Mouse (Mus musculus) hindbrain, postnatal 0 days (tissue): Measurements from ENCODE around the gene Ncapg. TPM values are rescaled to one million over a fixed set of nuclear protein-coding genes. Genes with fewer than 3 reads are reported as not detected.

Source experiments
- ATAC-seq: fragments of 200-750 bp; cut with Nextera tagmentation; 2 replicates; pipeline ENCODE4 v1.8.0; 2017; ENCODE audit warnings: mild to moderate bottlenecking, moderate TSS enrichment, moderate library complexity
- DNase-seq: peaks from one replicate; pipeline ENCODE4 v3.0.0-alpha.2; 2015; ENCODE audit warnings: low spot score
- H3K27ac ChIP-seq: fragments of 300-500 bp; sonication (generic); 2 replicates; pipeline ENCODE4 v1.5.1; 2014; ENCODE audit warnings: mild to moderate bottlenecking
- H3K27me3 ChIP-seq: fragments of 300-500 bp; sonication (generic); 2 replicates; pipeline ENCODE4 v1.6.1; 2014; ENCODE audit warnings: low read length, mixed read lengths; ENCODE audit not compliant: insufficient read depth
- H3K36me3 ChIP-seq: fragments of 300-500 bp; sonication (generic); 2 replicates; pipeline ENCODE4 v1.6.1; 2014; ENCODE audit warnings: low read length, mixed read lengths; ENCODE audit not compliant: insufficient read depth
- H3K4me1 ChIP-seq: fragments of 300-500 bp; sonication (generic); 2 replicates; pipeline ENCODE4 v1.6.1; 2014; ENCODE audit warnings: antibody characterized with exemption, low read length, mixed read lengths; ENCODE audit not compliant: insufficient read depth
- H3K4me2 ChIP-seq: fragments of 300-500 bp; sonication (generic); 2 replicates; pipeline ENCODE4 v1.6.1; 2014; ENCODE audit warnings: low read depth, mild to moderate bottlenecking, low read length, moderate library complexity, mixed read lengths
- H3K4me3 ChIP-seq: fragments of 300-500 bp; sonication (generic); 2 replicates; pipeline ENCODE4 v1.5.1; 2014; ENCODE audit warnings: low read length
- H3K9ac ChIP-seq: fragments of 300-500 bp; sonication (generic); replicated peaks from 2 replicates; pipeline ENCODE4 v1.6.1; 2014; ENCODE audit warnings: mild to moderate bottlenecking, low read length, moderate library complexity, mixed read lengths
- H3K9me3 ChIP-seq: fragments of 300-500 bp; sonication (generic); 2 replicates; pipeline ENCODE4 v1.6.1; 2016; ENCODE audit warnings: low read length, mixed read lengths
- CTCF ChIP-seq: IDR thresholded peaks from 2 replicates; pipeline ENCODE4 v1.5.1; 2016; ENCODE audit warnings: antibody characterized with exemption, control low read depth, low read depth
- WGBS: fragments of 180-500 bp; shearing (Covaris S2); extraction: QIAGEN DNeasy Blood & Tissue Kit; methylation state at CpG from one replicate; pipeline ENCODE4 v1.1.7; 2014; 5-methylcytosine and 5-hydroxymethylcytosine counted together
- polyA plus RNA-seq: library from polyadenylated mRNA; unstranded; fragments of >200 nt; fragmentation: Nextera tagmentation; extraction: Ambion mirVana; gene quantifications from 2 replicates; pipeline ENCODE4 v1.2.1, GENCODE M21; 2015
- total RNA-seq: library from RNA; depleted of rRNA; stranded (reverse); fragments of >200 nt; gene quantifications from 2 replicates; pipeline ENCODE4 v1.2.3, GENCODE M21; 2014

The Ncapg gene
- total and polyA plus RNA-seq, 2 experiments from 2014 or later = 6.4 to 6.5 TPM

DNA sequence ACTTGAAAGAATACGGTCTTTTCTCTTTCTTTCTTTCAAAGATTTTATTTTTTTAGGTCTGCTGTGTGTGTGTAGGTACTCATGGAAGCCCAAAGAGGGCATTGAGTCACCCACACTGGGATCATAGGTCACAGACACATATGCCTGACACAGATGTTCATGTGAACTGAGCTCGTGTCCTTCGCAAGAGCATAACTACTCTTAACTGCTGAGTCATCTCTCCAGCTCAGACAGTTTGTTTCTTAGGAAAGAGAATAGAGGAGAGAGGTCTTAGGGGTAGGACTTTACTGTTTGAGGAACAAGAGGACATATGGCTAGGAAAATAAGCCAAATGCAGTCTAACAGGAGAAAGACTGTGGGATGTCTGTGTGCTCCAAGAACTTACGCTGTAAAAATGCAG is 19.4 kb downstream of the Ncapg start:
- no peaks in the 10 kb centered on the region for H3K36me3 ChIP-seq
- no peak overlapping the region for H3K9ac ChIP-seq
- no peak for DNase-seq
- no peaks in the 10 kb centered on the region for H3K9me3 ChIP-seq
- H3K27ac ChIP-seq = no peak overlapping the region
- no peaks in the 10 kb centered on the region for H3K27me3 ChIP-seq
- 84% methylated on average over 4 of the region's 4 CpGs for WGBS
- no peak overlapping the region for H3K4me3 ChIP-seq
- TF ChIP-seq CTCF = no peak
- no peaks in the 10 kb centered on the region for H3K4me1 ChIP-seq
- H3K4me2 ChIP-seq = no peak overlapping the region
- no peak for ATAC-seq

DNA sequence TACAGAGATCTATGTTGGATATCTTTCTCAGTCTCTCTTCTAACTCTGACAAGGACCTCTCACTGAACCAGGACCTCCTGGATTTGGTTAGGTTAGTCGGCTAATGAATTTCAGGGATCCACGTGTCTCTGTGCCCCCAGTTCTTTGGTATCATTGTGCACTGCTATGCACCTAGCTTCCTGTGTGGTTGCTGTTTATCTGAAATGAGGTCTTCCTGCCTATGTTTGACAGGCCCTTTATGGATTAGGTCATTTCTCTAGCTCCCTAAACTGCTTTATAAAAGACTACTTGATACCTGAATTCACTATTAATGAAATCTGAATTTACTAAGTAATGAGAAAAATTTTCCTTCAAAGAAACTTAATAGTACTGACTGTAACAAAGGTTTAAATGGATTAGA is 21.1 kb downstream of the Ncapg start:
- H3K4me1 ChIP-seq = no peaks in the 10 kb centered on the region
- WGBS = 88% methylated on average over 2 of the region's 2 CpGs
- H3K4me2 ChIP-seq = no peak overlapping the region
- H3K27ac ChIP-seq = no peak overlapping the region
- DNase-seq (no peak), ATAC-seq (no peak)
- no peak overlapping the region for H3K4me3 ChIP-seq
- H3K36me3 ChIP-seq = no peaks in the 10 kb centered on the region
- H3K9me3 ChIP-seq = no peaks in the 10 kb centered on the region
- H3K27me3 ChIP-seq = no peaks in the 10 kb centered on the region
- no peak overlapping the region for H3K9ac ChIP-seq
- no peak for TF ChIP-seq CTCF

DNA sequence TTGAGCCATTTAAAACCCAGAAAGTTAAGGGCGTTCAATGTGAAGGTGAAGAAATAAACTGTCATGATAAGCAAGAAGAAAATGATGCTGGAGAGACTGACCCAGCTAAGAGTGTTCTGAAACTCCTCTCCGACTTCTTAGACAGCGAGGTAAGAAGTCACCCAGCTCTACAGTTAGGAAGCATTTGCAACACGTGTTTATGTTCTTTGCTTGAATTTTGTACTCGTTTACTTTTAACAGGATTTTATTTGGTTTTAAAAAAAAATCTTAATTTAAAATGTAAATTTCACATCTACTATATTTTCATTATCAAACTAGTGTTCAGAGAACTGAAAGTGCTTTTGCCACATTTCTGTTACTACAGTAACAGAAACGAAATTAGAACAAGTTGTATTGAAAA is 22.0 kb downstream of the Ncapg start:
- Histone ChIP-seq H3K9ac (no peak overlapping the region), H3K9me3 (no peaks in the 10 kb centered on the region), H3K27ac (no peak overlapping the region), H3K4me2 (no peak overlapping the region), H3K4me3 (no peak overlapping the region), H3K36me3 (no peaks in the 10 kb centered on the region), H3K4me1 (no peaks in the 10 kb centered on the region), H3K27me3 (no peaks in the 10 kb centered on the region)
- DNase-seq = no peak
- no peak for ATAC-seq
- TF ChIP-seq CTCF = no peak
- 93% methylated on average over 6 of the region's 6 CpGs for WGBS

DNA sequence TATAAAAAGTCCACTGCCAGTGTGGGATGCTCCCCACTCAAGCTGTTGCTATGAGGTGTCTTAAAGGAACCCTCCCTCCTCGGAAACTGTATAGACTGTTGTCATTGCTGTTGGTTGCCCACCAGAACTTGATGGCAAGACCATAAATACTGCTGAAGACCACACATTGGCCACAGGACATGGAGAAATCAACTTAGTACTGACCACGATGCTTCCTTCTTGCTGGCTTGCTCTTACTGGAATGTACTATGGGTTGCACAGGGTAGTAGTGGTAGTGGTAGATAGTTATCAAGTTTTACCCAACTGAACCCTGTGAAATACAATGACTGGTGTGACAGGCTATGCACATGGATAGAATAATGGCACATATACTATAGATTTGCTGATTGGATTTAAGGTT is 37.1 kb downstream of the Ncapg start:
- no peak overlapping the region for H3K4me2 ChIP-seq
- no peaks in the 10 kb centered on the region for H3K36me3 ChIP-seq
- WGBS = 95% methylated on average over 2 of the region's 2 CpGs
- DNase-seq = no peak
- no peak for TF ChIP-seq CTCF
- H3K9me3 ChIP-seq = no peaks in the 10 kb centered on the region
- no peak for ATAC-seq
- no peak overlapping the region for H3K4me3 ChIP-seq
- H3K27ac ChIP-seq = no peak overlapping the region
- no peaks in the 10 kb centered on the region for H3K4me1 ChIP-seq
- H3K9ac ChIP-seq = no peak overlapping the region
- H3K27me3 ChIP-seq = no peaks in the 10 kb centered on the region

DNA sequence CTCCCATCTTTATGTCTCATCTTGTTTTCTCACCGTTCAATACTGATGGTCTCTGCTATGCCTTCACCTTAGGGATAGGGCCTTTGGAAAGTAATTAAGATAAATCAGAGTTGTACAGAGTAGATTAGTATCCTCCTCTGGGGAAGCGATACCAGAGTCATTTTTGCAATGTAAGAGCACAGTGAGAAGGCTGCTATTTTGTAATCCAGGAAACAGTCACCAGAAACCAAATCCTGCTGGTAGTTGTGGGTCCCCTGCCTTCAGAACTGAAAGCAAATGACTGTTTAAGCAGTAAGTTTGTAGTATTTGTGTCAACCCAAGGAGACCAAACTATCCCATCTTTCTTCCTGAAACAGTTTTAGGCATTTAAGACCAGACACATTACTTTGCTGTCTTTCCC is 39.9 kb downstream of the Ncapg start:
- WGBS = 86% methylated on average over 2 of the region's 2 CpGs
- ATAC-seq = no peak
- no peak for TF ChIP-seq CTCF

DNA sequence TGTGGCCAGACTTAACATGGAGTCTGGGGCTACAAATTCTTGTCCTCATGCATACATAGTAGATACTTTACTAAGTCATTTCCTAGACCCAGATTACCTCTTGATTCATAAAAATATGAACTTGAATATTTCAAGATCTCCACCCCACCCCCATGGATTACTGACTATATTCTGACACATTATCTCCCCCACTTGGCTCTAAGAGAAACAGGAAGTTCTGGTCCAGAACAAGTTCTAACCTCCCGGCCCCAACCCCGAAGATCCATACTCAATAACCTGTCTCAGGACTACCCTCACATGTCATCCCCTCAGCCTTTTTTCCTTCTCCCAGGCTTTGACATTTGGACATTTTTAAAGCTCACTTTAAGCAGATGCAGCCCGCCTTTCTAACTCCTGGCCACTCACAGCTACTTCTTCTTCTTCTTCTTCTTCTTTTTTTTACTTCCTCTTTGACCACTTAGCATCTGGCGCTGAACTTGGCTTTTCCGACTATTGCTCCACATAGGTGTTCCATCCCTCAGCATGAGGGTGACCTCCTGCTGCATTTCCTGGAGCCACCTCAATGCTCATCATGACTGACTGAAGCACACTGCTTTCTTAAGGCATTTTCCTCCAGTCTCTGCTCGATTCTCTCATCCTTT is 49.2 kb downstream of the Ncapg start:
- Histone ChIP-seq H3K4me2 (no peak overlapping the region), H3K27ac (no peak overlapping the region), H3K27me3 (no peaks in the 10 kb centered on the region), H3K9me3 (no peaks in the 10 kb centered on the region), H3K4me1 (no peaks in the 10 kb centered on the region), H3K9ac (no peak overlapping the region), H3K4me3 (no peak overlapping the region), H3K36me3 (no peaks in the 10 kb centered on the region)
- no peak for TF ChIP-seq CTCF
- ATAC-seq (no peak), DNase-seq (no peak)
- WGBS = 92% methylated on average over 6 of the region's 6 CpGs

More for the DNA sequence above, 39.9 kb downstream of the Ncapg start:
- H3K4me2 ChIP-seq = no peak overlapping the region
- no peak overlapping the region for H3K4me3 ChIP-seq
- H3K27ac ChIP-seq = no peak overlapping the region
- H3K9me3 ChIP-seq = no peaks in the 10 kb centered on the region
- DNase-seq = no peak
- no peaks in the 10 kb centered on the region for H3K4me1 ChIP-seq
- H3K9ac ChIP-seq = no peak overlapping the region
- H3K27me3 ChIP-seq = no peaks in the 10 kb centered on the region
- no peaks in the 10 kb centered on the region for H3K36me3 ChIP-seq

DNA sequence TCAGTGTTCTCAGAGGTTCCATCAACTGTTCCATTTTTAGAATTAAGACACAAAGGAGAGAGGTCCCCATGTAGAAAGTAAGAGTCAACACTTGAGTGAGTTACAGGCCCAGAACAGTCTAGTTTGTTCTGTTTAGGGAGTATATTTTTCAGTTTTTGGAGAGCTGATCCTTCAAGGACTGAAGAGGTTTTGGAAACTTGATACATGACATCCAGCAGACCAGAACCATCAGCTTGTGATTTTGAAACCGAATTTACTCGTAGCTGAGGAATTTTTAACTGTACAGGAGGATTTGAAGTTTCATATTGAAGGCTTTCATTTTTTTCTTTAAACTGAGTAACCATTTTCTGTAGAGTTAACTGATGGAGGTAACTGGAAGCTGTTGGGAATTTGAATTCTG is 64.0 kb downstream of the Ncapg start:
- no peak overlapping the region for H3K4me3 ChIP-seq
- no peak overlapping the region for H3K4me2 ChIP-seq
- no peaks in the 10 kb centered on the region for H3K4me1 ChIP-seq
- WGBS = 96% methylated on average over 2 of the region's 2 CpGs
- no peaks in the 10 kb centered on the region for H3K27me3 ChIP-seq
- 0 out of 2 replicates have a peak, but pooled peaks cover 3% of the 10 kb centered on the region for H3K36me3 ChIP-seq
- DNase-seq (no peak), ATAC-seq (no peak)
- TF ChIP-seq CTCF = no peak
- no peak overlapping the region for H3K9ac ChIP-seq
- H3K9me3 ChIP-seq = no peaks in the 10 kb centered on the region
- H3K27ac ChIP-seq = no peak overlapping the region
